Mouse (Mus musculus) neural tube, embryonic 12.5 days (tissue): ENCODE data around the gene Gm20481. TPM values are rescaled to one million over a fixed set of nuclear protein-coding genes. Genes with fewer than 3 reads are reported as not detected.
"Not testable (repeated sequence)": the region's sequence is repeated elsewhere in the genome, so short reads cannot be mapped to it uniquely, and the experiment has no call there.

Source experiments
- ATAC-seq: fragments of 200-750 bp; cut with Nextera tagmentation; 2 replicates; pipeline ENCODE4 v1.8.0; 2017; ENCODE audit warnings: low read depth, mild to moderate bottlenecking, moderate TSS enrichment, moderate library complexity; ENCODE audit not compliant: low FRiP score
- H3K27ac ChIP-seq: fragments of 300-500 bp; sonication (generic); 2 replicates; pipeline ENCODE4 v1.5.1; 2016
- H3K27me3 ChIP-seq: fragments of 300-500 bp; sonication (generic); replicated peaks from 2 replicates; pipeline ENCODE4 v1.6.1; 2016; ENCODE audit warnings: mild to moderate bottlenecking
- H3K36me3 ChIP-seq: fragments of 300-500 bp; sonication (generic); 2 replicates; pipeline ENCODE4 v1.6.1; 2016; ENCODE audit warnings: mild to moderate bottlenecking
- H3K4me1 ChIP-seq: fragments of 300-500 bp; sonication (generic); 2 replicates; pipeline ENCODE4 v1.6.1; 2016
- H3K4me2 ChIP-seq: fragments of 300-500 bp; sonication (generic); replicated peaks from 2 replicates; pipeline ENCODE4 v1.6.1; 2016; ENCODE audit warnings: mild to moderate bottlenecking
- H3K4me3 ChIP-seq: fragments of 300-500 bp; sonication (generic); 2 replicates; pipeline ENCODE4 v1.5.1; 2016
- H3K9ac ChIP-seq: fragments of 300-500 bp; sonication (generic); 2 replicates; pipeline ENCODE4 v1.6.1; 2016; ENCODE audit warnings: mild to moderate bottlenecking
- H3K9me3 ChIP-seq: fragments of 300-500 bp; sonication (generic); 2 replicates; pipeline ENCODE4 v1.6.1; 2016; ENCODE audit warnings: mild to moderate bottlenecking
- WGBS: fragments of 180-500 bp; shearing (Covaris S2); methylation state at CpG from one replicate; pipeline ENCODE4 v1.1.7; 2016; 5-methylcytosine and 5-hydroxymethylcytosine counted together
- polyA plus RNA-seq: library from polyadenylated mRNA; unstranded; fragments of >200 nt; fragmentation: Nextera tagmentation; extraction: Ambion mirVana; gene quantifications from 2 replicates; pipeline ENCODE4 v1.2.1, GENCODE M21; 2016

Gm20481 gene
- not detected in 2 replicates for polyA plus RNA-seq

DNA sequence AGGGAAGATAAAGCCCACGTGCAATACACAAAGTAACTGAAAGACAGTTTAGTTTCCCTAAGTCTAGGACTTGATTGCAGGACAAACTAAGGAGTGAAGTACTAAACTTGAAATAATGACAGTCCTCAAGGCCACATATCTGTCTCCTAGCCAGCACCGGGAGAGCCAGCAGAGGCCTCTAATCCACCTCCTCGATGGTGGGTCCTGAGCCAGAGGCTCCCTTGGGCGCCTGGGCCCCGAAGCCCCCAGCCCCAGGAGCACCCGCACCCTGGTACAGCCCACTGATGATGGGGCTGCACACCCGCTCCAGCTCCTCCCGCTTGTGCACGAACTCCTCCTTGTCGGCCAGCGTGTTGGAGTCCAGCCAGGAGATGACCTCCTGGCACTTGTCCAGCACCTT lies at the start of gene Gm20481:
Gene Gm20481, plus strand, starts transcription at position 91 of the 400 bp plus-strand sequence.
- H3K9ac ChIP-seq, ATAC-seq, H3K9me3 ChIP-seq, H3K4me2 ChIP-seq, H3K4me3 ChIP-seq, H3K27ac ChIP-seq, H3K36me3 ChIP-seq, H3K4me1 ChIP-seq: not testable (repeated sequence)
- H3K27me3 ChIP-seq = peaks cover 26% of the 10 kb centered on the region
- WGBS = 71% methylated on average over 8 of the region's 11 CpGs

DNA sequence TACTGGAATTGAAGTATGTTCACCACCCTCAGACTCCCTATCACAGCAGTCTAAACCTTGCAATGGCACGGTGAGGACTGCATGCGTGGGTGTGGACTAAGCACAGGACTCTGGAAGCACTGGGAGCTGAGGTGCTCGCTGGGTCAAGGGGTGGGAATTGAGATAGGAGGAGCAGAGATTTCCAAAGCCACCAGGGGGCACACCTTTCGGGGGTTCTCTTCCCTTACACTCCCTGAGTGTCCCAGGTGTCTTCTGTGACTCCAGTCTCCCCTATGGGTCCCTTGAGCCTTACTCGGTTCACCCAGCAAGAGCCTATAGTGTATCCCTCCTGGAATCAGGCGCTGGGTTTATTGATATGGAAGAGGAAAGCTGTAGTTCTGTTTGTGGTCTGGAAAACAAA lies 46.8 kb upstream of the Gm20481 start:
- no peak overlapping the region for H3K4me3 ChIP-seq
- no peak for ATAC-seq
- H3K9me3 ChIP-seq = no peaks in the 10 kb centered on the region
- no peak overlapping the region for H3K9ac ChIP-seq
- H3K27ac ChIP-seq = no peak overlapping the region
- no peaks in the 10 kb centered on the region for H3K4me1 ChIP-seq
- H3K4me2 ChIP-seq = no peak overlapping the region
- H3K36me3 ChIP-seq = no peaks in the 10 kb centered on the region
- WGBS = 58% methylated on average over 6 of the region's 6 CpGs
- no peaks in the 10 kb centered on the region for H3K27me3 ChIP-seq

DNA sequence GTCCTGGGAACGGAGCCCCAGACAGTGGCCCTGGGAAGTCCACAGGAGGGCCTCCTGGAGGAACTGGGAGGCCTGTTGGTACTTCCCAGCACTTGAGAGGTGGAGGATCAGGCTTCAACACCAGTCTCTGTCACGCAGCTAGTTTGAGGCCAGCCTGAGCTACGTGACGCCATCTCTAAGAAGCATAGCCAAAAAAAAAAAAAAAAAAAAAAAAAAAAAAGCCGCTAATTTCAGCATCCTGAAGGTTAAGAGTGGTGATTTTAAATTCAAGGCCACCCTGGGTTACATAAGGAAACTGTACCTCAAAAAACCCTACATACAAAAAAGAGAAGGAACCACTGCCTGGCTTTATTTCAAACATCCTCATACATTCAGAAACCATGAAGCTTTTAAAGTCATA lies 45.5 kb upstream of the Gm20481 start:
- H3K27me3 ChIP-seq = no peaks in the 10 kb centered on the region
- H3K9me3 ChIP-seq = no peaks in the 10 kb centered on the region
- 69% methylated on average over 5 of the region's 5 CpGs for WGBS
- H3K4me2 ChIP-seq = no peak overlapping the region
- no peaks in the 10 kb centered on the region for H3K36me3 ChIP-seq
- ATAC-seq = no peak
- no peak overlapping the region for H3K9ac ChIP-seq
- H3K4me3 ChIP-seq = no peak overlapping the region
- H3K4me1 ChIP-seq = no peaks in the 10 kb centered on the region
- no peak overlapping the region for H3K27ac ChIP-seq

DNA sequence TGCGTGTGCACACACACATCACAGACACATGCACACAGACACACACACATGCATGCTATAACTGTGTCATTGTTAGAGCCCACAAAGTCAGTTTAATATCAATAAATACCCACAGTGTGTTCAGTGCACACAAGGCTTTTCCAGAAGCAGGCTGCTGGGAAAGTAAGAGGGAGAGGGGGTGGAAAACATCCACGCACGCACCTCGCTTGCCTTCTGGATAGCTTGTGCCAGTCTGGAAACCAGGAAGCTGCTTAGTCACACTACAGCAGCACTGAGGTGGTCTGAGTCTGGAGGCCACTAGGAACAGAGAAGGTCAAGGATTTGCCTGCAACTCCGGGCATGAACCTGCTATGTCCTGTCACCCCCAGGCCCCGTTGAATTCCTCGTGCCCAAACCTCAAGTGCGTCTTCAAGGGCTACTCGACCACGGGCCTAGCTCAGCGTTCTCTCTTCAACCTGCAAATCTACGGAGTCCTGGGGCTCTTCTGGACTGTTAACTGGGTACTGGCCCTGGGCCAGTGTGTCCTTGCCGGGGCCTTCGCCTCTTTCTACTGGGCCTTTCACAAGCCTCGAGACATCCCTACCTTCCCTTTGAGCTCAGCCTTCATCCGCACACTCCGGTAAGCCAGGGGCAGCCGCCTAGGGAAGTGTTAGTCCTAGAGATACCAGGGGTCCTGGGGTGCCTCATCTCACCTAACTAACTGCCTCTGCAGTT lies 42.2 kb upstream of the Gm20481 start:
- no peak overlapping the region for H3K27ac ChIP-seq
- no peak overlapping the region for H3K4me2 ChIP-seq
- no peaks in the 10 kb centered on the region for H3K36me3 ChIP-seq
- no peak overlapping the region for H3K4me3 ChIP-seq
- H3K4me1 ChIP-seq = peaks cover 11% of the 10 kb centered on the region; the same call in 1 of the 2 replicates
- ATAC-seq = no peak
- no peaks in the 10 kb centered on the region for H3K27me3 ChIP-seq
- 89% methylated on average over 18 of the region's 18 CpGs for WGBS
- H3K9me3 ChIP-seq = no peaks in the 10 kb centered on the region
- no peak overlapping the region for H3K9ac ChIP-seq

DNA sequence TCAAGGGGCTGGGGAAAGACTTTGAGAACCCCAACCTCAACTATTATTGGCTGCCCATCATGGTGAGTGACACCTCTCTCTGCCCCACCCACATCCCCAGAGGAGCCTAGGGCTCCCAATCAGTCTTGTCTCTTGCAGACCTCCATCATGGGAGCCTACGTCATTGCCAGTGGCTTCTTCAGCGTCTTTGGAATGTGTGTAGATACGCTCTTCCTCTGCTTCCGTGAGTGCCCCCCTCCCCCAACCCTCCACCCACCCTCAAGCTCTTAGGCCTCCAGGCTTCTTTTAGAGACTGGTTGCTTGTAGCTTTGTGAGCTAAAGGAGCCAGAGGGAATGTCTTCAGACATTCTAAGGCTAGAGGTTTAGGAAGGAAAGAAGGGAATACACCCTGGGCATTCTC lies 40.9 kb upstream of the Gm20481 start:
- Histone ChIP-seq H3K4me1 (peaks cover 11% of the 10 kb centered on the region; the same call in 1 of the 2 replicates), H3K9ac (no peak overlapping the region), H3K9me3 (no peaks in the 10 kb centered on the region), H3K4me2 (no peak overlapping the region), H3K27me3 (no peaks in the 10 kb centered on the region), H3K4me3 (no peak overlapping the region), H3K36me3 (0 out of 2 replicates have a peak, but pooled peaks cover 2% of the 10 kb centered on the region), H3K27ac (no peak overlapping the region)
- 65% methylated on average over 4 of the region's 4 CpGs for WGBS
- no peak for ATAC-seq

DNA sequence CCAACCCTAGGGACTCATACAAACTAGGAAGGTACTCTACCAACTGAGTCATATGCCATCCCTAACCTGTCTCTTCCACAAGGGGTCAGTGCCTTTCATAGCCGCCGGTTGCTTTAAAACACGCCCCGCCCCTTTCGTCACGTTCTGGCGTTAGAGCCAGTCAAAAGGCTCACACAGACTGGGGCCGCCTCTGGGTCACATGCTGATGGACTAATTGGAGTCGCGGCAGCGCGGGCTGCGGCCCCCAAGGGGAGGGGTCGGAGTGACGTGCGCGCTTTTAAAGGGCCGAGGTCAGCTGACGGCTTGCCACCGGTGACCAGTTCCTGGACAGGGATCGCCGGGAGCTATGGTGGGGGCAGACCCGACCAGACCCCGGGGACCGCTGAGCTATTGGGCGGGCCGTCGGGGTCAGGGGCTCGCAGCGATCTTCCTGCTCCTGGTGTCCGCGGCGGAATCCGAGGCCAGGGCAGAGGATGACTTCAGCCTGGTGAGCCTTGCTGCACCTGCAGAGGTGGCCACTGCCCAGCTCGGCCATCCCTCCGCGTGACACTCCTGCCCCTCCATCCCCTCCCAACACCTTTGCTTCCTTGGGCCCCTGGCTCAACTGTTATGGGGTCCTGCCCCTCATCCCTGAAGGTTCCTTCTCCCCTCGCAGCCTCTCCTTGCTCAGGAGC lies 38.5 kb upstream of the Gm20481 start, which contains the start of gene Neu1:
Gene Neu1, plus strand, starts transcription at position 193 of the 674 bp plus-strand sequence.
- H3K27me3 ChIP-seq = no peaks in the 10 kb centered on the region
- peak; percentile 96 for ATAC-seq
- H3K4me1 ChIP-seq = peaks cover 11% of the 10 kb centered on the region; the same call in 1 of the 2 replicates
- peak within 1 kb of the TSS; percentile 68 for H3K4me3 ChIP-seq
- no peak within 1 kb of the TSS for H3K27ac ChIP-seq
- peak within 1 kb of the TSS; percentile 80 for H3K9ac ChIP-seq
- peaks cover 14% of the 10 kb centered on the region; the same call in 1 of the 2 replicates for H3K36me3 ChIP-seq
- no peaks in the 10 kb centered on the region for H3K9me3 ChIP-seq
- H3K4me2 ChIP-seq = peak within 1 kb of the TSS; percentile 96
- under 1% methylated on average over 35 of the region's 38 CpGs for WGBS

DNA sequence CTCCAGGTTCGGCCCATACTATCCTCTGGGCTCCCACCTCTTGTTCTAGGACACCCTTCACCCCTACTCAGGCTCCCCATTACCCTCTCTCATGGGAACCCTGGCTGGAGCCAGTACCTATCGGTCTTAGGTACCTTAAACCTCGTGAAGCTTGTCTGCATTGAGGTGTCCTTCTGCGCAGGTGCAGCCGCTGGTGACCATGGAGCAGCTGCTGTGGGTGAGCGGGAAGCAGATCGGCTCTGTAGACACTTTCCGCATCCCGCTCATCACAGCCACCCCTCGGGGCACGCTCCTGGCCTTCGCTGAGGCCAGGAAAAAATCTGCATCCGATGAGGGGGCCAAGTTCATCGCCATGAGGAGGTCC lies 38.0 kb upstream of the Gm20481 start:
- no peaks in the 10 kb centered on the region for H3K9me3 ChIP-seq
- 11% methylated on average over 14 of the region's 14 CpGs for WGBS
- peak; percentile 31 for ATAC-seq
- peak overlapping the region; percentile 80 for H3K9ac ChIP-seq
- peak overlapping the region; percentile 96 for H3K4me2 ChIP-seq
- peaks cover 18% of the 10 kb centered on the region for H3K36me3 ChIP-seq
- H3K4me3 ChIP-seq = peak overlapping the region; percentile 68
- no peaks in the 10 kb centered on the region for H3K27me3 ChIP-seq
- H3K4me1 ChIP-seq = peaks cover 11% of the 10 kb centered on the region; the same call in 1 of the 2 replicates
- no peak overlapping the region for H3K27ac ChIP-seq

DNA sequence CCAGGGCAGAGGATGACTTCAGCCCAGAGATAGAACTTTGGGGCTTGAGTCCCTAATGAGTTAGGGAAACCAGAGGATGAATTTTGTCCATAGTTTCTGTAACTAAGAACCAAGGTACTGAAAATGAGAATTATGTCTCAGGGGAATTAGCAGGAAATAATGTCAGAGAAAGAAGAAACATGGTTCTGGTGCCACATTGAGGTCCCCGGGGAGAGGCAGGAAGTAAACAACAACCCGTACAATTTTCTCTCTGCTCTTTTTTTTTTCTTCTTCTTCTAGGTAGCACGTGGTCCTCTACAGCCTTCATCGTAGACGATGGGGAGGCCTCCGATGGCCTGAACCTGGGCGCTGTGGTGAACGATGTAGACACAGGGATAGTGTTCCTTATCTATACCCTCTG lies 37.4 kb upstream of the Gm20481 start:
- Histone ChIP-seq H3K9ac (peak overlapping the region; percentile 80; the same call in 1 of the 2 replicates), H3K27ac (no peak overlapping the region), H3K9me3 (no peaks in the 10 kb centered on the region), H3K36me3 (peaks cover 18% of the 10 kb centered on the region), H3K4me2 (peak overlapping the region; percentile 96), H3K27me3 (no peaks in the 10 kb centered on the region), H3K4me1 (peaks cover 11% of the 10 kb centered on the region; the same call in 1 of the 2 replicates), H3K4me3 (no peak overlapping the region)
- 93% methylated on average over 8 of the region's 8 CpGs for WGBS
- ATAC-seq = no peak

DNA sequence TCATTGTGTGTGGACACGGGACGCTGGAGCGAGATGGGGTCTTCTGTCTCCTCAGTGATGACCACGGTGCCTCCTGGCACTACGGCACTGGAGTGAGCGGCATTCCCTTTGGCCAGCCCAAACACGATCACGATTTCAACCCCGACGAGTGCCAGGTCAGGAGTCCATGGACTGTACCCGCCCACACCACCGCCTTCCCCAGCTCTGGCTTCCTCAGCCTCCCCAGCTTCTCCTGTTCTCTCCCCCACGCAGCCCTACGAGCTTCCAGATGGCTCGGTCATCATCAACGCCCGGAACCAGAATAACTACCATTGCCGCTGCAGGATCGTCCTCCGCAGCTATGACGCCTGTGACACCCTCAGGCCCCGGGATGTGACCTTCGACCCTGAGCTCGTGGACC lies 35.7 kb upstream of the Gm20481 start:
- Histone ChIP-seq H3K36me3 (peaks cover 18% of the 10 kb centered on the region), H3K27me3 (no peaks in the 10 kb centered on the region), H3K9me3 (no peaks in the 10 kb centered on the region), H3K4me1 (peaks cover 11% of the 10 kb centered on the region; the same call in 1 of the 2 replicates), H3K9ac (no peak overlapping the region), H3K27ac (no peak overlapping the region), H3K4me2 (0 out of 2 replicates have a peak overlapping the region, but pooled peaks have one; percentile 0), H3K4me3 (no peak overlapping the region)
- 76% methylated on average over 24 of the region's 24 CpGs for WGBS
- ATAC-seq = no peak

DNA sequence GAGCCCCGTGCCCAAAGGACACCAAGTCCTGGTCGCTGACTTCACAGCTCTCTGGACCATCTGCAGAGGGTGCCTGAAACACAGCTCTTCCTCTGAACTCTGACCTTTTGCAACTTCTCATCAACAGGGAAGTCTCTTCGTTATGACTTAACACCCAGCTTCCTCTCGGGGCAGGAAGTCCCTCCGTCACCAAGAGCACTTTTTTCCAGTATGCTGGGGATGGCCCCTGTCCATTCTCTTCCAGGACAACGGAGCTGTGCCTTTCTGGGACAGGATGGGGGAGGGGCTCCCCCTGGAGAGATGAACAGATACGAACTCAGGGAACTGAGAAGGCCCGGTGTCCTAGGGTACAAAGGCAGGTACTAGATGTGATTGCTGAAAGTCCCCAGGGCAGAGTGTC lies 34.9 kb upstream of the Gm20481 start:
- no peaks in the 10 kb centered on the region for H3K9me3 ChIP-seq
- no peak overlapping the region for H3K4me2 ChIP-seq
- no peak overlapping the region for H3K4me3 ChIP-seq
- H3K27me3 ChIP-seq = no peaks in the 10 kb centered on the region
- WGBS = 55% methylated on average over 8 of the region's 8 CpGs
- H3K27ac ChIP-seq = no peak overlapping the region
- no peak for ATAC-seq
- peaks cover 11% of the 10 kb centered on the region; the same call in 1 of the 2 replicates for H3K4me1 ChIP-seq
- peaks cover 18% of the 10 kb centered on the region for H3K36me3 ChIP-seq
- no peak overlapping the region for H3K9ac ChIP-seq

DNA sequence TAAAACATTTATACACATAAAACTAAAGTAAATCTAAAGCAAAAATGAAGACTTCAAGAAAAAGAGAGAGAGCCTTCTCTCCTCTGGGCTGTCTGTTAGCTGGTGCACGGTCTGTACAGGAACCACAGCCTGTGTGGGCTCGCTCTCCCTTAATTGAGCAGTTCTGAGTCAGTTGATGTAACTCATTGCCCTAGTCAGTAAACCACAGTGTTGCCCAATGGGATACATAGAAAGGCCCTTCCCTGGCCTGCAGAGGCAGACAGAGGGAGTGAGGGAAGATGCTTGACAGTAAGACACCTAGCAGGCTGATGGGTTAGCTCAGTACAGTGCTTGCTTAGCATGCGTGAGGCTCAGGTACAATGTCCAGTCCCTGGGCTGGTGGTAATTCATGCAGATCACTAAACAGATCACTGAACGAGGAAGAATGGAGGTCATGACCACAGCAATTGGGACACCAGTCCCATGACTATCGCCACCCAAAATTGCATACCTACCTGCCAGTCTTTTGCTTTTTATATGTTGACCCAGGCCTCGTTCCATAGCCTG lies 31.7 kb upstream of the Gm20481 start:
- Histone ChIP-seq H3K27ac (no peak overlapping the region), H3K4me2 (no peak overlapping the region), H3K4me3 (no peak overlapping the region), H3K27me3 (no peaks in the 10 kb centered on the region), H3K4me1 (peaks cover 5% of the 10 kb centered on the region; the same call in 1 of the 2 replicates), H3K9me3 (no peaks in the 10 kb centered on the region), H3K36me3 (peaks cover 18% of the 10 kb centered on the region), H3K9ac (no peak overlapping the region)
- no peak for ATAC-seq
- 83% methylated on average over 6 of the region's 6 CpGs for WGBS
